19 mouse cellular contexts compared by ENCODE assay signal in the genomic region with DNA sequence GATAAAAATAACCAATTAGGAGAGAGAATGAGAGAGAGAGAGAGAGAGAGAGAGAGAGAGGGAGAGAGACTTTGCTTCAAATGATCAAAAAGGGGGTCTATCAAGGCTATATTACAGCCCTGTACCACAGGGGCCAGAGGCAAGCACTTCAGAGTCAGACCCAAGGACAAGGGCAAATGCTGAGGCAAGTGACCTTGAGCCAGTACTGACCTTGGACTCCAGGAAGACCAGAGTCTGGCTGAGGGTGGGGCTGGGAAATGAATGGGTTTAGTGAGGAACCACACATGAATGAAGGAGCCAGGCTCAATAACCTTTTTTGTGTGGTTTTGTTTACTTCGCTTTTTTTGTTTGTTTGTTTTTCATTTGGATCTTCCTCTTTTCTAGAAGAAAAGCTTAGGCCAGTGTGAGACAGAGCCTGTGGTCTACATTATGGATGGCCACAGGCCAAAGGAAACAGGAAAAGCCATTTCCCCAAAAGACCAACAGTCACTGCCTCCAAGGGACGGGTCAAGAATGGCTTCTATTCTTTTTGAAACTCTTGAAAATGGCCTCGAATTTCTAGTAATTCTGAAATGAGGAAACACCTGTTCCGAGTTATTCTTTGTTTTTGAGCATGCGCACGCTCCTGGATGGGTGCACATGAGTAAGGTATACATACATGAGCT. TPM values are rescaled to one million over a fixed set of nuclear protein-coding genes. Genes with fewer than 3 reads are reported as not detected.
A peak's percentile ranks its signal among the peaks of the same experiment; 100 is the strongest.
DNase-seq lines count a peak whose midpoint lies in the region; ATAC-seq and TF ChIP-seq lines count a peak whose summit lies in the region.
"Had no signal": no experiment of that assay in that cellular context is flagged by ENCODE, and none has a peak within 500 bp of the region (broad histone marks: within the 10 kb centered on the region; RNA-seq: fewer than 3 reads in every experiment).

No protein-coding gene starts in this region.

- H3K4me3 ChIP-seq in kidney, adult 2 months (ENCODE audit: insufficient read depth, low read depth, low read length), result no peak overlapping the region
- H3K4me3 ChIP-seq in kidney, embryonic 14.5 days (ENCODE audit: low read length), result no peak overlapping the region
- no peak overlapping the region for H3K4me3 ChIP-seq in kidney, embryonic 16.5 days (ENCODE audit: low read length)
- no peak overlapping the region for H3K4me3 ChIP-seq in midbrain, embryonic 13.5 days (replicated peaks)
- H3K4me3 ChIP-seq: forebrain, embryonic 12.5 days; limb, embryonic 15.5 days; neural tube, embryonic 12.5 days had no signal

- no peak for ATAC-seq in kidney, embryonic 14.5 days (ENCODE audit: low FRiP score, low TSS enrichment)
- ATAC-seq in kidney, embryonic 16.5 days (ENCODE audit: low FRiP score, low TSS enrichment), result peak; percentile 51; the same call in 1 of the 2 replicates
- ATAC-seq in midbrain, embryonic 13.5 days, result no peak
- ATAC-seq: CD4-positive, CD25-positive, alpha-beta regulatory T cell, adult 4 months; inflammation-experienced regulatory T-cells, adult 6 months had no signal

- no peak for TF ChIP-seq POLR2A in kidney, adult 2 months (IDR thresholded peaks at IDR 0.05; ENCODE audit: low read depth, low read length)

- H3K4me1 ChIP-seq in kidney, adult 2 months (ENCODE audit: control insufficient read depth, insufficient read depth, low read length), result peaks cover 3% of the 10 kb centered on the region; the same call in 1 of the 2 replicates
- no peaks in the 10 kb centered on the region; the same call in 1 of the 2 replicates for H3K4me1 ChIP-seq in kidney, embryonic 14.5 days (ENCODE audit: control insufficient read depth, insufficient read depth, low read length)
- no peaks in the 10 kb centered on the region for H3K4me1 ChIP-seq in kidney, embryonic 16.5 days (ENCODE audit: insufficient read depth, low read length)
- no peaks in the 10 kb centered on the region for H3K4me1 ChIP-seq in midbrain, embryonic 13.5 days (replicated peaks)
- H3K4me1 ChIP-seq: forebrain, embryonic 12.5 days; limb, embryonic 15.5 days; neural tube, embryonic 12.5 days had no signal

- no peak overlapping the region for H3K4me2 ChIP-seq in kidney, embryonic 14.5 days (replicated peaks; ENCODE audit: low read depth, low read length)
- H3K4me2 ChIP-seq in kidney, embryonic 16.5 days (replicated peaks; ENCODE audit: low read depth, low read length), result no peak overlapping the region
- H3K4me2 ChIP-seq in midbrain, embryonic 13.5 days (replicated peaks), result no peak overlapping the region
- H3K4me2 ChIP-seq: forebrain, embryonic 12.5 days; limb, embryonic 15.5 days; neural tube, embryonic 12.5 days had no signal

- peak; percentile 60 for DNase-seq in kidney, adult 2 months
- peak; percentile 78 for DNase-seq in R1 (ENCODE audit: low read depth, low spot score)
- DNase-seq in heart, adult 9 months (ENCODE audit: low spot score in 2 of 2), result peak; percentile 36 to 57
- no peak for DNase-seq in left cerebral cortex, adult 18-20 months (ENCODE audit: low spot score in 2 of 2)
- DNase-seq in frontal cortex, postnatal 14 days (ENCODE audit: low spot score in 2 of 2), result no peak
- DNase-seq: cerebellum, adult 11 months; gastrocnemius, postnatal 25 days; layer of hippocampus, adult 9-11 months; right cerebral cortex, postnatal 14 days; thymus, postnatal 25 days had no signal

- TF ChIP-seq CTCF in kidney, adult 2 months (conservative IDR thresholded peaks at IDR 0.05; ENCODE audit: insufficient read depth, insufficient read length, low read depth, low read length), result no peak

- no peaks in the 10 kb centered on the region for H3K27me3 ChIP-seq in kidney, adult 2 months (replicated peaks; ENCODE audit: control insufficient read depth, insufficient read depth, low read length)
- no peaks in the 10 kb centered on the region for H3K27me3 ChIP-seq in kidney, embryonic 14.5 days (ENCODE audit: control insufficient read depth, insufficient read depth, low read length)
- no peaks in the 10 kb centered on the region for H3K27me3 ChIP-seq in kidney, embryonic 16.5 days (ENCODE audit: insufficient read depth, low read length)
- no peaks in the 10 kb centered on the region for H3K27me3 ChIP-seq in midbrain, embryonic 13.5 days
- H3K27me3 ChIP-seq: forebrain, embryonic 12.5 days; limb, embryonic 15.5 days; neural tube, embryonic 12.5 days had no signal

- no peaks in the 10 kb centered on the region; the same call in none of the 2 replicates for H3K36me3 ChIP-seq in kidney, adult 2 months (ENCODE audit: control insufficient read depth, insufficient read depth, low read length)
- peaks cover 34% of the 10 kb centered on the region; the same call in 1 of the 2 replicates for H3K36me3 ChIP-seq in kidney, embryonic 14.5 days (ENCODE audit: control insufficient read depth, insufficient read depth, low read length)
- peaks cover 49% of the 10 kb centered on the region for H3K36me3 ChIP-seq in kidney, embryonic 16.5 days (ENCODE audit: insufficient read depth, low read length)
- peaks cover 66% of the 10 kb centered on the region for H3K36me3 ChIP-seq in midbrain, embryonic 13.5 days

- 53% methylated on average over 6 of the region's 6 CpGs for WGBS in kidney, adult 2 months
- WGBS in kidney, embryonic 14.5 days, result 72% methylated on average over 6 of the region's 6 CpGs
- WGBS in kidney, embryonic 16.5 days, result 75% methylated on average over 6 of the region's 6 CpGs
- 83% methylated on average over 6 of the region's 6 CpGs for WGBS in midbrain, embryonic 13.5 days

- H3K27ac ChIP-seq in kidney, adult 2 months (ENCODE audit: insufficient read depth, low read depth, low read length), result no peak overlapping the region
- H3K27ac ChIP-seq in kidney, embryonic 14.5 days (ENCODE audit: low read depth, low read length), result no peak overlapping the region
- no peak overlapping the region for H3K27ac ChIP-seq in kidney, embryonic 16.5 days (ENCODE audit: low read length)
- no peak overlapping the region for H3K27ac ChIP-seq in midbrain, embryonic 13.5 days
- H3K27ac ChIP-seq: forebrain, embryonic 12.5 days; limb, embryonic 15.5 days; neural tube, embryonic 12.5 days had no signal

- H3K9me3 ChIP-seq in kidney, embryonic 14.5 days (ENCODE audit: control insufficient read depth, low read length), result no peaks in the 10 kb centered on the region
- no peaks in the 10 kb centered on the region for H3K9me3 ChIP-seq in kidney, embryonic 16.5 days (ENCODE audit: low read length)
- no peaks in the 10 kb centered on the region for H3K9me3 ChIP-seq in midbrain, embryonic 13.5 days
- H3K9me3 ChIP-seq: forebrain, embryonic 12.5 days; limb, embryonic 15.5 days; neural tube, embryonic 12.5 days had no signal

- no peak overlapping the region for H3K9ac ChIP-seq in kidney, embryonic 14.5 days (ENCODE audit: low read depth, low read length)
- H3K9ac ChIP-seq in kidney, embryonic 16.5 days (replicated peaks; ENCODE audit: low read length), result no peak overlapping the region
- H3K9ac ChIP-seq in midbrain, embryonic 13.5 days (replicated peaks), result no peak overlapping the region
- H3K9ac ChIP-seq: forebrain, embryonic 12.5 days; limb, embryonic 15.5 days; neural tube, embryonic 12.5 days had no signal

RNA-seq across cellular contexts. Expression of a gene that starts 35.4 kb away (rescaled TPM):
- polyA plus RNA-seq in kidney, adult 2 months (2012; rRNA removed), result 0.58 TPM in 1 of 2 replicates, not detected in the other
- not detected in 2 replicates for polyA plus RNA-seq in kidney, embryonic 14.5 days (2014; fragmentation: Nextera tagmentation; extraction: Ambion mirVana)
- polyA plus RNA-seq in kidney, embryonic 16.5 days (2015; fragmentation: Nextera tagmentation; extraction: Ambion mirVana), result 0.15 and 0.22 TPM in 2 replicates
- under 1 TPM; 0.23 to 0.30 TPM for total RNA-seq in left cerebral cortex, adult 18-20 months (2021)
- not detected in 2 replicates for polyA plus RNA-seq in midbrain, embryonic 13.5 days (2015; fragmentation: Nextera tagmentation; extraction: Ambion mirVana)
- total RNA-seq: gastrocnemius, postnatal 25 days had no signal
- polyA plus RNA-seq: CD4-positive, CD25-positive, alpha-beta regulatory T cell, adult 4 months; embryonic facial prominence, embryonic 11.5 days; forebrain, embryonic 12.5 days; inflammation-experienced regulatory T-cells, adult 6 months; limb, embryonic 15.5 days; neural tube, embryonic 12.5 days had no signal

RNA-seq across cellular contexts. Expression of a gene that starts 56.5 kb away (rescaled TPM):
- 38.8 and 52.7 TPM in 2 replicates for polyA plus RNA-seq in kidney, adult 2 months (2012; rRNA removed)
- polyA plus RNA-seq in kidney, embryonic 14.5 days (2014; fragmentation: Nextera tagmentation; extraction: Ambion mirVana), result 31.4 and 36.0 TPM in 2 replicates
- polyA plus RNA-seq in kidney, embryonic 16.5 days (2015; fragmentation: Nextera tagmentation; extraction: Ambion mirVana), result 69.5 and 78.7 TPM in 2 replicates
- 1 to 10 TPM; 8.3 to 9.0 TPM for total RNA-seq in left cerebral cortex, adult 18-20 months (2021)
- polyA plus RNA-seq in midbrain, embryonic 13.5 days (2015; fragmentation: Nextera tagmentation; extraction: Ambion mirVana), result 15.0 and 18.7 TPM in 2 replicates
- polyA plus RNA-seq: inflammation-experienced regulatory T-cells, adult 6 months had no signal

Comparison
In these comparisons a context has a peak if more than half of its experiments do, and no peak if none do; other contexts are left out.
1. DNase-seq: peak in kidney, adult 2 months (single experiment), R1 (single experiment) and heart, adult 9 months (2 of 2); none in left cerebral cortex, adult 18-20 months (0 of 2) and frontal cortex, postnatal 14 days (0 of 2).